Mouse (Mus musculus) kidney, postnatal 4 days (tissue): ENCODE results near the gene Fkbp3.

Experiments
- DNase-seq, 2 experiments: peaks; one replicate each; pipeline ENCODE4 v3.0.0; 2021; ENCODE audit warnings: mixed read lengths in 2 of 2

Fkbp3 gene

GRCm38 (mm10) chr12:65035839-65036189 is 38.0 kb downstream of the Fkbp3 start:
- DNase-seq: no peak

GRCm38 (mm10) chr12:65022842-65023241 is 51.0 kb downstream of the Fkbp3 start:
- DNase-seq: no peak
